Mouse (Mus musculus): Measurements from ENCODE around the gene Gpr182.
"Not testable (repeated sequence)": the region's sequence is repeated elsewhere in the genome, so short reads cannot be mapped to it uniquely, and the experiment has no call there.

DNA sequence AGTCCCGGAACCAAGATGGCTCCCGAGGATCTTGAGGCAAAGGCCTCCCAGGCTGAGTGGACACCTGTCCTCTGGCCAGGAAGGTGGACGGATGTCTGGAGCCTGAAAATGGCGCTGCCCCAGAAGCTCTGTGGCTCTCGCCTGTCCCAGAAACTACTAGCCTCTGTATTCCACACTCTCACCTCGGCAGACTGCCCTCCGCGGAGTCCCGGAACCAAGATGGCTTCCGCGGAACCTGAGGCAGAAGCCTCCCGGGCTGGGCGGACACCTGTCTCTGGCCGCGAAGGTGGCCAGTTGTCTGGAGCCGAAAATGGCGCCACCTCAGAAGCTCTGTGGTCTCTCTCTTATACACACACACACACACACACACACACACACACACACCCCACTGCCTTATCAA lies 30.8 kb upstream of the Gpr182 start:
- TF ChIP-seq CTCF (conservative IDR thresholded peaks at IDR 0.05; ENCODE audit: low read length); NANOG (IDR thresholded peaks at IDR 0.05; ENCODE audit: borderline replicate concordance, low read length); POU5F1 (IDR thresholded peaks at IDR 0.05; ENCODE audit: borderline replicate concordance, low read length): not testable (repeated sequence)

Data from E14TG2a.4 (cell line).